Mouse (Mus musculus): ENCODE measurements around the gene Henmt1.

The Henmt1 gene

GRCm38 (mm10) chr3:108939573-108939972 is at the start of gene Henmt1:
Gene Henmt1, plus strand, starts transcription at chr3:108939873.
- no peak for DNase-seq

GRCm38 (mm10) chr3:108889908-108890307 is 49.8 kb upstream of the Henmt1 start, which contains the start of gene Fndc7:
Gene Fndc7, minus strand, starts transcription at chr3:108890008.
- DNase-seq = no peak

GRCm38 (mm10) chr3:108892080-108892479 is 47.6 kb upstream of the Henmt1 start:
- no peak for DNase-seq

DNA sequence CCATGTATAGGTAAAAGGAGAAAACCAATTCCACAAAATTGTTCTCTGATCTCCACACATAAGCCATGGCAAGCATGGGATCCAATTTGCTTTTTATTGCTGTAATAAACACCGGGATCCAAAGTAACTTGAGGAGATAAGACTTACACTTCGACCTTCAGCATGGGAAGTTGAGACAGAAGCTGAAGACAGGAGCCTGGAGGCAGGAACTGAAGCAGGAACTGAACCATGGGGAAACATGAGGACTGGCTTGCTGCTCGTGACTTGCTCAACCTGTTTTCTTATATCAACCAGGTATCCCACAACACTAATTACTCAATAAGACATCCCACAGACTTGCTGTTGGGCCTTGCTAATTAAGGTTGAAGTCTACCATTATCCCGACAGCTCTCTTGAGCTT is 46.8 kb upstream of the Henmt1 start:
- no peak for DNase-seq

DNA sequence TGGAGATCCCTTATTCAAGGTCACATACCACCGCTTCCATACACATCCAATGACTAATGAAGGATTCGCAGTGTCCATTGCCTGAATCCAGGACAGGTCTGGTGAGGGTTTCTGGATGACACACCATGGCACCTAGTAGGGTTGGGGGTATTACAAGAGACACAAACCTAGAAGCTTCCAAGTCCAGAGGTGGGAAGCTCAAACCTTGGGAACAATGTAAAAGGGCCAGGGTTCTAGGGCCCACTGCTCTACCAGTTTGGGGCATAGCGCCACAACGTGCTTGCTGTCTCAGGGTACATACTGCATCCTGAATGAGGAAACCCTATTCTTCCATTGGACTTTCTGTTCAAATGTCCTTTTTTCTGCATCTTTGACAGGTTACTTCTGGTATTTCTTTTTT is 41.0 kb upstream of the Henmt1 start:
- no peak for DNase-seq

- no peak for DNase-seq
These were observed 39.5 kb upstream of the Henmt1 start for GRCm38 (mm10) chr3:108900147-108900546.

DNA sequence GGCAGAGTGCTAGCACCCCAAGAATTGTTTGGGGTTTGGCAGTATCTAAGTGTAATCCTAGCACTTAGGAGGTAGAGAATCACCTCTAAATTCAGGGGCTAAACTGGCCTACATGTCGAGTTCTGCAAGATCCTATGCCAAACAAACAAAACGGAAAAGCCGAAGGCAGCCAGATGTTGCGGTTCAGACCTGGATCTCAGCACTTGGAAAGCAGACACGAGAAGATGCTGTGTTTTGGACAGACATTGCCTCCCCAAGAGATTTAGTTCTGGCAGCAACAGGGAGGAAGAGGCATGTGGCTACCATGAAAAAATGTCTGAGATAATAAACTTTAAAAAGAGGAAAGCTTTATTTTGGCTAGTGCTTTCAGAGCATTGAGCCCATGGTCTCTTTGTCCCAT is 39.0 kb upstream of the Henmt1 start:
- DNase-seq = no peak

GRCm38 (mm10) chr3:108902038-108902437 is 37.6 kb upstream of the Henmt1 start:
- no peak for DNase-seq

DNA sequence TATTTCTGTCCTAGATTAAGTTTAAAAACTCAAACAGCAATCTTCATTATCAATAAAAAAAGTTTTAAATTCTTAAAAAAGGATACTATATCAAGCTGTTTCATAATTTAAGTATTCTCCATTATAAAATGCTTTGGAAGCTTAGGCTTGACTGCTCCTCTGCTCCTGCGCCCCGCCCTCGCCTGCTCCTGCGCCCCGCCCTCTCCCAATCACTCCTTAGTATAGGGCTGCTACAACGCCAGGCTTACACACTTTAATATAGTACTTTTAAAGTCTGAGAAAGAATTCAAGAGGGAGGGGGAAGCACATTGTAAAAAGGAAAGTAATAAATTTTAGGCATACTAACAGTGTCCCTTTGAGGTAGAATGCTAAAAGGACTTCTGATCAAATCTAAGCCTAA is 36.7 kb upstream of the Henmt1 start:
- DNase-seq = no peak

GRCm38 (mm10) chr3:108910303-108911080 is 29.2 kb upstream of the Henmt1 start:
- peak; percentile 91 for DNase-seq

DNA sequence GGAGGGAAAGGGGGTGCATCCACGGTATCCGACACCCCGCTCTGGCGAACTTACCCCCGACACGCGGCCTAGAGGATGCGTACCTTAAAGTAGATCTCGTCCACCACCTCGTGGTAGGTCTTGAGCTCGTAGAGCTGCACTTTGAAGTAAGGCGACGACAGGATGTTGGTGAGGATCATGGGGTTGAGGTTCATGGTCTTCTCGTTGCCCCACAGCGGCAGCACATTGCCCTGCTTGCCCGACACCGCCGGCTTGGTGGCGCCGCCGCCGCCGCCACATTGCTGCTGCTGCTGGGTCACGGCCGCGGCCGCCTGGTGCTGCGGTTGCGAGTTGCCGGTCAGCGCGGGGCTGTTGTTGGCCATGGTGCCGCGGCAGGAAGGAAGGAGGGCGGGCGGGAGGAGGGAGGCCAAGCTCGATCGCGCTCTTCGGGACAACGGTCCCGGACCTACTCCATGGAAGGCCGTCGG is 28.6 kb upstream of the Henmt1 start:
- DNase-seq = peak; percentile 75

- DNase-seq = peak; percentile 96
These were observed 27.9 kb upstream of the Henmt1 start, which contains the start of gene Prpf38b for GRCm38 (mm10) chr3:108911548-108912413. Gene Prpf38b, minus strand, starts transcription at chr3:108911727.

DNA sequence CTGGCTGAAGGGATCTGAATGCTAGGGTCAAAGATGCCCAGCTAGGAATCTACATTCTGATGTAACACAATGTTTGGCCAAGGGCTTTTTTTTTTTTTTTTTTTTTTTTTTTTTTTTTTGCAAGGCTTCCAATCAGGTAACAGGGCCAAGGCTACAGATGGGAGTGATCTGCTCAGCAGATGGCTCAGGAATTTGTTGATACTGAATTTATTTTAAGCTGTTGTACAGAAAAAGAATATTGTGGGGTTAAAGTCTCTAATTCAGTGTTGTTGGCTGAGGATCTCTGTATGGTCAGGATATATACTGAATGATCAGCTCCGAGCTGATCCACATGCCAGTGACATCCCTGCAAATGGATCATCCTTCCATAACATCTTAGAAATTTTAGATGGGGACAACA is 23.7 kb upstream of the Henmt1 start:
- peak; percentile 76 for DNase-seq

- peak; percentile 14 for DNase-seq
These were observed 22.8 kb upstream of the Henmt1 start for GRCm38 (mm10) chr3:108916857-108917256.

- DNase-seq = no peak
These were observed 21.7 kb upstream of the Henmt1 start for GRCm38 (mm10) chr3:108917986-108918385.

DNA sequence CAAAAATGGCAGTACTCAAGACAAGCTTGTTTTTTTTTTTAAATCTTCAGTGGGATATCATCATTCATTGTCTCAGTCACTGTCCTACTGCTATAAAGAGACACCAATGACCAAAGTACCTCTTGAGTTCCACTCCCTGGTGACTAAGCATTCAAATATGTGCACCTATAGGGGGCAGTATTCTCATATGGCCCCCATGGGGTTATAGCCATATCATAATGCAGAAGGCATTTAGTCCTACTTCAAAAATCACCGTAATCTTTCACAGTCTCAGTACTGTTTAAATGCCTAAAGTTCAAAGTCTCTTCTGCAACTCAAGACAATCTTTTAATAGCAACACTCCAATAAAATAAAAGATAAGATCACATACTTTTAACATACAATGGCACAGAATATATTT is 20.8 kb upstream of the Henmt1 start:
- no peak for DNase-seq

- DNase-seq = no peak
These were observed 19.1 kb upstream of the Henmt1 start for GRCm38 (mm10) chr3:108920442-108921070.

DNA sequence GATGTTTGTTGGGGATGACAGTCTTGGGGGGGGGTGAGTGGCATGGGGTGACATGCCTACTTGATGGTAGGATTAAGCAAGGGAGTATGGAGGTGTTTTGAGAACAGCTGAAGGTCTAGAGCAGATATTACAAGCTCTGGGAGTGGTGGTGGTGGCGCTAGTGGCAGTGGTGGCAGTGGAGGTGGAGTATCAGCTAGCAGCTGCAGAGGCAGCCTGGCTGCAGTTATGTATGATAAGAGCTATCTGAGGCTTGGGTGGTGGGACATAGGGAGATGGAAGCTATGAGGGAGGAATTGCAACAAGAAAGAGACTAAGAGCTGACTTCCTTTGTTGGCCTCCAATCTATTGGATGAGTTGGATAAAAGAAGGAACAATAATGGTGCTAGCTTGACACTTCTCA is 17.9 kb upstream of the Henmt1 start:
- no peak for DNase-seq

DNA sequence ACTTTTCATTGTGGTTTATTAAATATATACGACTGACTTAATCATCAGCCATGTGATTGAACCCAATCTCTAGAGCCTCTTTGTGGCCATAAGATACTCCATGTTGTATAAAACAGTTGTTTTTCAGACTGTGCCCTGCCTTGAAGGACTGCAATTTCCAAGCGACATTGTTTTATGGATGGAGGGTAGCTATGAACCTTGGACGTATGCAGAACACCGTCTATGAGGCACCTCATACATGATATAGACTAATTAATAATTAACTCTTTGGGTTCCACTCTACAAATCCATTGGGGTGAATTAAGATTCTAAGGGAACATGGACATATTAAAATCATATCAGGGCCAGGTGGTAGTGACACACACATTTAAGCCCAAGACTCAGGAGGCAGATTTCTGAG is 14.0 kb upstream of the Henmt1 start:
- no peak for DNase-seq

DNA sequence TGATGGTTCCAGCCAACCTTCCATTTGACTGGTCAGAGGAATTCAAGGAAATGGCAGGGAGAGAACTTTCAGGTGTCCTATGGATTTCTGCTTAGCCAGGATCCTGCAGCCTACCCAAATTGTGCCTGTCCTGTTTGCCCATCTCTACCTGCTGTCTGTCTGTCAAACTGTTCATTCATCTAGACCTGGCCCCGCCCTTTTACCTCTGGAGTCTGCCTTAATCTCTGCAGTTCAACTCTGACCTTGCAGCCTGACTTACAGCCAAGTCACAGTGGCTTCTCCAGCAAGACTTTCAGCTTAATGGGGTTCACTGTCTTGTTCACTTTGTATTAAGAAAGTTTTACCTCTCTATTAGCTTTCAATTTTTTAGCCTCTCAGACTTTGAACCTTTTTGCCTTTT is 13.4 kb upstream of the Henmt1 start:
- no peak for DNase-seq

GRCm38 (mm10) chr3:108933557-108933956 is 6.1 kb upstream of the Henmt1 start:
- no peak for DNase-seq

DNA sequence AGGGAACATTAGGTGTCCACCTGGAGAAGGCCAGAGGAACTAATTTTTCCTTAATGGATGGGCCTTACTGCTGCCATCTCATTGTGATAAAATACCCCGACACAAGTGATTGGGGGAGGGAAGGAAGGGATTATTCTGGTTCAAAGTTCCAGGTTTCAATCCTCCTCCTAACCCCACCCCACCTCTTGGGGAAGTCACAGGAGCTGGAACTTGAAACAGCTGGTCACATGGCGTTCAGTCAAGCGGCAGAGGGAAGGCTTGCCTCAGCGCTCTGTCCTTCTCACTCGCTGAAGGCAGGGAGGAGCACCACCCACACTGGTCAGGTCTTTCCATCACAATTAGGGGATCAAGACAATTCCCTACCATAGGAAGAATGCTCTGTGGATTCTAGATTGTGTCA is 982 bp upstream of the Henmt1 start:
- no peak for DNase-seq

DNA sequence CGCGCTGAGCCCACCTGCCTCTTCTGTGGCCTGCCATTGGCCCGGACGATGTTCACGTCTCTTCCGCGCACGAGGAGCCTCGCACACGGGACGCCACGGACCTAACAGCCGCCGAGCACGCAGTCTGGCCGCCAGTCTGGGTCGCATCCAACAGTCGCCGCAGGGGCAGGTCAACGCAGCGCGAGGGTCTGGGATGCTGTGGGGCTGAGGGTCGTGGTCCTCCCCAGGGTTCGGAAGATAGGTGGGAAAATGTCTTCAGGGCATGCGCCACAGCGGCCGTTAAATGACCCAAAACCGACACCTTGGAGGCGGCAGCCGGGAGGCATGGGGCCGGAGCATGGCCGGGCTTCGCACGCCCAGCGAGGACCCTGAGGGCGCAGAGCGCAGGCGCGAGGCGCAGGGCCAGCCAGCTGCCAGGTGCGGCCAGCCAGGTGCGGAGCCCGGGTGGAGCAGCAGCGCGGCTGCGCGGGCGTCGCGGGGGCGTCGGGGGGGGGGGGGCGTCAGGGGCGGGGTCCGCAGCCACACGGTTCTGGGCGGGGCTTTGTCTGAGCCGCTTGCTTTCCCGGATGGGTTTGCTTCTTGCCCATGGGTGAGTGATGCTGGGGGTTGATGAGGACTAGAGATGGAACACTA is 444 bp downstream of the Henmt1 start, which contains the start of gene Gm9857:
TSS of gene Gm9857 (minus strand) at position 445 of the 633 bp plus-strand sequence.
- DNase-seq = no peak

Measured in cerebellum, adult 9-11 months (tissue).